Mouse (Mus musculus): Measurements from ENCODE around the gene Itpkb. TPM values are rescaled to one million over a fixed set of nuclear protein-coding genes. Genes with fewer than 3 reads are reported as not detected.
A peak's percentile ranks its signal among the peaks of the same experiment; 100 is the strongest.

Itpkb gene
- polyA plus RNA-seq, 1 experiment from 2014 or later: 9.4 TPM

DNA sequence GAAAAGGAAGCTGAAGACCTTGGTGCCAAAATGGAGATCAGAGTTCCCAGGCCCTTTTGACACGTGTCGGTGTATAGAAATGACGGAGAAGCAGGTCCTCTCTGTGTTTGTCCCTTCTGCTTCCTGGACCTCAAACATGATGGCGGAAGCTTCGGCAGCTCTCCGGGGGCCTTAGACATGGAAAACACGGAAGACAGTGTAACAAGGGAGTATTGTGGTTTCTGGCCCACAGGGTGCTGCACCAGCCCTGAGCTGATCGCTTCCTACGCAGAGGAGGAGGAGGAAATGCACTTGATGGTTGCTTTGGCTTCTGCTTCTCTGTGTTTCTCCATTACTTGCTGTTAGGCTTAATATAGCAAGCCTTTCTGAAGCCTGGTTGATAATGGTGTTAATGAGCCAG lies 34.2 kb upstream of the Itpkb start:
- no peak for ATAC-seq (ENCODE audit: low read depth)
- WGBS: 79% methylated on average over 9 of the region's 9 CpGs
- H3K4me1 ChIP-seq (replicated peaks; ENCODE audit: control insufficient read depth, insufficient read depth, low read length): no peaks in the 10 kb centered on the region

DNA sequence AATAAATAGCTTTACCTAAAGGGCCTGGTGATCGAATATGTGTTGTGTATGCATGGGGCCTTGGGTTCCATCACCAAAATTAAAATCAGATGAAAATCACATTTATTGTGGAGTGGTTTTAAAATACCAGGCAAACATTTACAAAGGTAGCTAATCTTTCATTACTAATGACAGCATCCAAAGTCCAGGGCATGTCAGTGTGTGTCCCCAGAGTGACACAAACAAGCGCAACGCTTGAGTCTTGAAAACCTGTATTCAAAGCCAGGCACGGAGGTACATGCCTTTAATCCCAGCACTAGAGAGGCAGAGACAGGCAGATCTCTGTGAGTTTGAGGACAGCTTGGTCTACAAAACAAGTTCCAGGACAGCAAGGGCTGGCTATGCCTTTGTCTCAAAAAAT lies 30.6 kb upstream of the Itpkb start:
- Histone ChIP-seq H3K27me3 (ENCODE audit: control insufficient read depth, insufficient read depth, low read depth, low read length) (no peaks in the 10 kb centered on the region), H3K4me2 (ENCODE audit: low read depth, low read length) (no peak overlapping the region), H3K9me3 (ENCODE audit: control insufficient read depth, low read length) (no peaks in the 10 kb centered on the region), H3K4me3 (ENCODE audit: low read length) (no peak overlapping the region), H3K27ac (ENCODE audit: low read length) (no peak overlapping the region), H3K36me3 (ENCODE audit: control insufficient read depth, insufficient read depth, low read length) (no peaks in the 10 kb centered on the region), H3K9ac (ENCODE audit: low read length) (no peak overlapping the region), H3K4me1 (replicated peaks; ENCODE audit: control insufficient read depth, insufficient read depth, low read length) (0 out of 2 replicates have a peak, but pooled peaks cover 2% of the 10 kb centered on the region)
- WGBS: 84% methylated on average over 4 of the region's 4 CpGs
- no peak for ATAC-seq (ENCODE audit: low read depth)

More for the DNA sequence above, 34.2 kb upstream of the Itpkb start:
- no peaks in the 10 kb centered on the region for H3K27me3 ChIP-seq (ENCODE audit: control insufficient read depth, insufficient read depth, low read depth, low read length)
- no peak overlapping the region for H3K4me2 ChIP-seq (ENCODE audit: low read depth, low read length)
- H3K27ac ChIP-seq (ENCODE audit: low read length): no peak overlapping the region
- H3K4me3 ChIP-seq (ENCODE audit: low read length): no peak overlapping the region
- H3K9ac ChIP-seq (ENCODE audit: low read length): no peak overlapping the region
- no peaks in the 10 kb centered on the region for H3K9me3 ChIP-seq (ENCODE audit: control insufficient read depth, low read length)
- H3K36me3 ChIP-seq (ENCODE audit: control insufficient read depth, insufficient read depth, low read length): no peaks in the 10 kb centered on the region

DNA sequence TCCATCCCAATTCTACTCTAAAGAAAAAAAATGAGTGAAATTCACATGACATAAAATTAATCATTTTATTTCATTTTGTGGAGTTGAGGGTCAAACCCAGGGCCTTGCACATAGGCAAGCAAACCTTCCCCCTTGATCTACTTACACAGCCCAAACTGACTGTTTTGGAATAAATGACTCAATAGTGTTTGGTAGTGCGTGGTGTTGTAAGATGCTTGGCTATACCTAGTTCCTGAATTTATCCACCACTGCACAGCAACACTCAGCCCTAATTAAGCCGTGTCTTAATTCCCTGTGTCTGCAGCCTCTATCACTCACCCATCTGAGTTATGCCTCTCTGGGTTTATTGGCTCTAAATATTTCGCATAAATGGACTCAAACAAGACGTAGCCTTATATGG lies 30.0 kb upstream of the Itpkb start:
- no peak overlapping the region for H3K27ac ChIP-seq (ENCODE audit: low read length)
- ATAC-seq (ENCODE audit: low read depth): no peak
- no peaks in the 10 kb centered on the region for H3K36me3 ChIP-seq (ENCODE audit: control insufficient read depth, insufficient read depth, low read length)
- H3K4me2 ChIP-seq (ENCODE audit: low read depth, low read length): no peak overlapping the region
- H3K9me3 ChIP-seq (ENCODE audit: control insufficient read depth, low read length): no peaks in the 10 kb centered on the region
- no peak overlapping the region for H3K4me3 ChIP-seq (ENCODE audit: low read length)
- no peaks in the 10 kb centered on the region for H3K27me3 ChIP-seq (ENCODE audit: control insufficient read depth, insufficient read depth, low read depth, low read length)
- 81% methylated on average over 4 of the region's 4 CpGs for WGBS
- H3K4me1 ChIP-seq (replicated peaks; ENCODE audit: control insufficient read depth, insufficient read depth, low read length): 0 out of 2 replicates have a peak, but pooled peaks cover 2% of the 10 kb centered on the region
- H3K9ac ChIP-seq (ENCODE audit: low read length): no peak overlapping the region

DNA sequence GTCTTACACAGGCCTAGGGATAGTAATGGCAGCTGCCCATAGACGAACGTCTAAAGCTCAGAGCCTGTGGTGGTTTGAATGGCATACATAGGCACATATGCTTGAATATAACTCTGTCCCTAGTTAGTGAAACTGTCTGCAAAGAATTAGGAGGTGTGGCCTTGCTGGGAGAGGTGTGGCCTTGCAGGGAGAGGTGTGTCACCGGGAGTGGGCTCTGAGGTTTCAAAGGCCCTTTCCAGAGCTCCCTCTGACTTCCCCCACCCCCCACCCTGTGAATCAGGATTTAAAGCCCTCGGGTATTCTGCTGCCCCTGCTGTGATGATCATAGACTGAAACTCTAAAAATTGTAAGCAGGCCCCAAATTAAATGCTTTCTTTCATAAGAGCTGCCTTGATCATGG lies 29.3 kb upstream of the Itpkb start:
- Histone ChIP-seq H3K9ac (ENCODE audit: low read length) (no peak overlapping the region), H3K36me3 (ENCODE audit: control insufficient read depth, insufficient read depth, low read length) (no peaks in the 10 kb centered on the region), H3K27me3 (ENCODE audit: control insufficient read depth, insufficient read depth, low read depth, low read length) (no peaks in the 10 kb centered on the region), H3K4me1 (replicated peaks; ENCODE audit: control insufficient read depth, insufficient read depth, low read length) (0 out of 2 replicates have a peak, but pooled peaks cover 2% of the 10 kb centered on the region), H3K9me3 (ENCODE audit: control insufficient read depth, low read length) (no peaks in the 10 kb centered on the region), H3K4me2 (ENCODE audit: low read depth, low read length) (no peak overlapping the region), H3K4me3 (ENCODE audit: low read length) (no peak overlapping the region), H3K27ac (ENCODE audit: low read length) (no peak overlapping the region)
- ATAC-seq (ENCODE audit: low read depth): no peak
- 44% methylated on average over 4 of the region's 4 CpGs for WGBS

GRCm38 (mm10) chr1:180302253-180303120 lies 27.8 kb upstream of the Itpkb start:
- 50% methylated on average over 12 of the region's 12 CpGs for WGBS
- no peaks in the 10 kb centered on the region for H3K27me3 ChIP-seq (ENCODE audit: control insufficient read depth, insufficient read depth, low read depth, low read length)
- no peaks in the 10 kb centered on the region for H3K9me3 ChIP-seq (ENCODE audit: control insufficient read depth, low read length)
- 0 out of 2 replicates have a peak, but pooled peaks cover 2% of the 10 kb centered on the region for H3K4me1 ChIP-seq (replicated peaks; ENCODE audit: control insufficient read depth, insufficient read depth, low read length)
- peak; percentile 84 for ATAC-seq (ENCODE audit: low read depth)
- H3K9ac ChIP-seq (ENCODE audit: low read length): no peak overlapping the region
- peak overlapping the region; percentile 82 for H3K27ac ChIP-seq (ENCODE audit: low read length)
- H3K4me3 ChIP-seq (ENCODE audit: low read length): no peak overlapping the region
- no peak overlapping the region for H3K4me2 ChIP-seq (ENCODE audit: low read depth, low read length)
- H3K36me3 ChIP-seq (ENCODE audit: control insufficient read depth, insufficient read depth, low read length): no peaks in the 10 kb centered on the region

GRCm38 (mm10) chr1:180303600-180303999 lies 26.7 kb upstream of the Itpkb start:
- H3K9ac ChIP-seq (ENCODE audit: low read length): no peak overlapping the region
- WGBS: 82% methylated on average over 5 of the region's 5 CpGs
- ATAC-seq (ENCODE audit: low read depth): no peak
- no peaks in the 10 kb centered on the region for H3K27me3 ChIP-seq (ENCODE audit: control insufficient read depth, insufficient read depth, low read depth, low read length)
- H3K4me2 ChIP-seq (ENCODE audit: low read depth, low read length): no peak overlapping the region
- no peaks in the 10 kb centered on the region for H3K36me3 ChIP-seq (ENCODE audit: control insufficient read depth, insufficient read depth, low read length)
- 0 out of 2 replicates have a peak, but pooled peaks cover 8% of the 10 kb centered on the region for H3K4me1 ChIP-seq (replicated peaks; ENCODE audit: control insufficient read depth, insufficient read depth, low read length)
- H3K4me3 ChIP-seq (ENCODE audit: low read length): no peak overlapping the region
- peak overlapping the region; percentile 76 for H3K27ac ChIP-seq (ENCODE audit: low read length)
- H3K9me3 ChIP-seq (ENCODE audit: control insufficient read depth, low read length): no peaks in the 10 kb centered on the region

GRCm38 (mm10) chr1:180306889-180307288 lies 23.4 kb upstream of the Itpkb start:
- WGBS: 60% methylated on average over 9 of the region's 9 CpGs
- no peaks in the 10 kb centered on the region for H3K36me3 ChIP-seq (ENCODE audit: control insufficient read depth, insufficient read depth, low read length)
- H3K9me3 ChIP-seq (ENCODE audit: control insufficient read depth, low read length): no peaks in the 10 kb centered on the region
- H3K4me1 ChIP-seq (replicated peaks; ENCODE audit: control insufficient read depth, insufficient read depth, low read length): 0 out of 2 replicates have a peak, but pooled peaks cover 6% of the 10 kb centered on the region
- no peak overlapping the region for H3K9ac ChIP-seq (ENCODE audit: low read length)
- no peak overlapping the region for H3K27ac ChIP-seq (ENCODE audit: low read length)
- H3K27me3 ChIP-seq (ENCODE audit: control insufficient read depth, insufficient read depth, low read depth, low read length): no peaks in the 10 kb centered on the region
- no peak overlapping the region for H3K4me3 ChIP-seq (ENCODE audit: low read length)
- H3K4me2 ChIP-seq (ENCODE audit: low read depth, low read length): no peak overlapping the region
- ATAC-seq (ENCODE audit: low read depth): no peak

- 63% methylated on average over 2 of the region's 2 CpGs for WGBS
These were observed 22.6 kb upstream of the Itpkb start for GRCm38 (mm10) chr1:180307661-180308060.

GRCm38 (mm10) chr1:180308897-180309296 lies 21.4 kb upstream of the Itpkb start:
- Histone ChIP-seq H3K9ac (ENCODE audit: low read length) (no peak overlapping the region), H3K4me1 (replicated peaks; ENCODE audit: control insufficient read depth, insufficient read depth, low read length) (peaks cover 17% of the 10 kb centered on the region), H3K27ac (ENCODE audit: low read length) (no peak overlapping the region), H3K9me3 (ENCODE audit: control insufficient read depth, low read length) (no peaks in the 10 kb centered on the region), H3K4me2 (ENCODE audit: low read depth, low read length) (no peak overlapping the region), H3K4me3 (ENCODE audit: low read length) (no peak overlapping the region), H3K27me3 (ENCODE audit: control insufficient read depth, insufficient read depth, low read depth, low read length) (no peaks in the 10 kb centered on the region), H3K36me3 (ENCODE audit: control insufficient read depth, insufficient read depth, low read length) (no peaks in the 10 kb centered on the region)
- WGBS: 77% methylated on average over 4 of the region's 4 CpGs
- no peak for ATAC-seq (ENCODE audit: low read depth)

More at GRCm38 (mm10) chr1:180307661-180308060, 22.6 kb upstream of the Itpkb start:
- no peaks in the 10 kb centered on the region for H3K36me3 ChIP-seq (ENCODE audit: control insufficient read depth, insufficient read depth, low read length)
- peaks cover 6% of the 10 kb centered on the region for H3K4me1 ChIP-seq (replicated peaks; ENCODE audit: control insufficient read depth, insufficient read depth, low read length)
- no peak overlapping the region for H3K4me2 ChIP-seq (ENCODE audit: low read depth, low read length)
- no peak overlapping the region for H3K4me3 ChIP-seq (ENCODE audit: low read length)
- no peak overlapping the region for H3K9ac ChIP-seq (ENCODE audit: low read length)
- 0 out of 2 replicates have a peak, but pooled peaks have one; percentile 15 for ATAC-seq (ENCODE audit: low read depth)
- H3K27me3 ChIP-seq (ENCODE audit: control insufficient read depth, insufficient read depth, low read depth, low read length): no peaks in the 10 kb centered on the region
- H3K27ac ChIP-seq (ENCODE audit: low read length): no peak overlapping the region
- H3K9me3 ChIP-seq (ENCODE audit: control insufficient read depth, low read length): no peaks in the 10 kb centered on the region

Data from lung, embryonic 16.5 days (tissue).